Mouse (Mus musculus): ENCODE measurements around the gene Cysltr2. TPM values are rescaled to one million over a fixed set of nuclear protein-coding genes. Genes with fewer than 3 reads are reported as not detected.

Cysltr2 gene
- polyA plus RNA-seq, 1 experiment from 2014 or later, result 0.18 TPM

DNA sequence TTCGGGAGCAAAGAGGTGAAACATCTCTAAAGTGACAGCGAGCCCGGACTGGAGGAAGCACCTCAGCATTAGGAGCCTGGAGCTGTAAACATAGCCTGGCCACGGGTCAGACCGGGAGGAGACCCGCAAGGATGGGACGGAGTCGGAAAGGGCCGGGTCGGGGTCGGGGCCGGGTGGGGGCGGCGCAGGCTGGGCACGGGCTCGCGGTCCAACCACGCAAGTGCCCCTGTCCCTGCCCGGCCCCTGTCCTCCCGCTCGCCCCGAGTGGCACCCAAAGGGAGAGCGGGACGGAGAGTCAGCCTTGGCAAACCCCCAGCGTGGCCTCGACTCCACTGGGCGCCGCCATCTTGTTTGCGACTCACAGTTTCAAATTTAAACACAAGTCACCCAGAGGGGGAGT is 68.8 kb downstream of the Cysltr2 start:
- no peaks in the 10 kb centered on the region for H3K27me3 ChIP-seq (replicated peaks; ENCODE audit: control insufficient read depth, insufficient read depth, low read length)
- 93% methylated on average over 29 of the region's 29 CpGs for whole genome bisulfite sequencing

DNA sequence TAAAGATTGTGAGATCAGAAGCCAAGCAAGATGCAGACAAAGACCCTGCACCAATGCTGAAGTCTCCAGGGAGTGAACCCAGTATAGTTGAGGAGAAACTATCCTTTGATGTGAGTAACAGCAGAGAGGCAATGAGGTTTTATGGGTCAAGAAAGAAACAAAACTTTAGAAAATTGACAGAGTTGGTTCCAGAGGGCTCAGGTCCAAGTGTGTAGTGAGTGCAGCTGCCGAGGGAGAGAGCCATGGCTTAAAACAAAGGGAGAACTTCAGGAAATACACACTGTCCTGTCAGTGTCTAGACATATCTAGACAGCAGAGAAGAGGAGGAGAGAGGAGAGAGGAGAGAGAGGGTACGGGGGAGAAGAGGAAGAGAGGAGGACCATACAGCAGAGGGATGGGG is 72.8 kb downstream of the Cysltr2 start:
- Histone ChIP-seq H3K4me1 (replicated peaks; ENCODE audit: control insufficient read depth, insufficient read depth, low read length) (no peaks in the 10 kb centered on the region), H3K27ac (ENCODE audit: low read depth, low read length) (no peak overlapping the region), H3K36me3 (ENCODE audit: control insufficient read depth, insufficient read depth, low read length) (no peaks in the 10 kb centered on the region), H3K27me3 (replicated peaks; ENCODE audit: control insufficient read depth, insufficient read depth, low read length) (no peaks in the 10 kb centered on the region), H3K4me3 (ENCODE audit: low read depth, low read length) (no peak overlapping the region), H3K9ac (ENCODE audit: low read depth, low read length) (no peak overlapping the region), H3K4me2 (no peak overlapping the region), H3K9me3 (ENCODE audit: control insufficient read depth, low read length) (no peaks in the 10 kb centered on the region)
- ATAC-seq (replicated peaks; ENCODE audit: low FRiP score), result no peak
- WGBS, result 71% methylated on average over 2 of the region's 2 CpGs
- DNase-seq (ENCODE audit: low spot score), result no peak

More for the DNA sequence above, 68.8 kb downstream of the Cysltr2 start:
- Histone ChIP-seq H3K4me1 (replicated peaks; ENCODE audit: control insufficient read depth, insufficient read depth, low read length) (no peaks in the 10 kb centered on the region), H3K9me3 (ENCODE audit: control insufficient read depth, low read length) (no peaks in the 10 kb centered on the region), H3K27ac (ENCODE audit: low read depth, low read length) (no peak overlapping the region), H3K4me3 (ENCODE audit: low read depth, low read length) (no peak overlapping the region), H3K9ac (ENCODE audit: low read depth, low read length) (no peak overlapping the region), H3K4me2 (no peak overlapping the region), H3K36me3 (ENCODE audit: control insufficient read depth, insufficient read depth, low read length) (no peaks in the 10 kb centered on the region)
- DNase-seq (ENCODE audit: low spot score) (no peak), ATAC-seq (replicated peaks; ENCODE audit: low FRiP score) (no peak)

Other genes starting within 250 kb of the Cysltr2 start
- gene Rcbtb2, start 73.9 kb upstream of the Cysltr2 start, polyA plus RNA-seq (2014; fragmentation: Nextera tagmentation; extraction: Ambion mirVana), result 56.3 and 56.9 TPM in 2 replicates
- gene Lpar6, start 188.8 kb upstream of the Cysltr2 start, polyA plus RNA-seq (2014; fragmentation: Nextera tagmentation; extraction: Ambion mirVana), result 9.3 and 9.8 TPM in 2 replicates